Mouse (Mus musculus): ENCODE results near the gene Eif4a1.
"Not testable (repeated sequence)": the region's sequence is repeated elsewhere in the genome, so short reads cannot be mapped to it uniquely, and the experiment has no call there.

Gene Eif4a1

GRCm38 (mm10) chr11:69672211-69672706 is at the start of gene Eif4a1:
TSS of gene Eif4a1 (minus strand) at chr11:69672423.
- DNase-seq, result peak; percentile 100

GRCm38 (mm10) chr11:69720852-69721251 is 48.6 kb upstream of the Eif4a1 start:
- no peak for DNase-seq

GRCm38 (mm10) chr11:69719423-69719822 is 47.2 kb upstream of the Eif4a1 start:
- DNase-seq, result no peak

- no peak for DNase-seq
Measured at GRCm38 (mm10) chr11:69718661-69719060, 46.4 kb upstream of the Eif4a1 start.

GRCm38 (mm10) chr11:69716953-69717352 is 44.7 kb upstream of the Eif4a1 start:
- DNase-seq, result no peak

- peak in 1 of 2 experiments; percentile 27 for DNase-seq
Measured at GRCm38 (mm10) chr11:69715929-69716328, 43.7 kb upstream of the Eif4a1 start.

GRCm38 (mm10) chr11:69715482-69715881 is 43.3 kb upstream of the Eif4a1 start:
- peak; percentile 30 to 60 for DNase-seq

- no peak for DNase-seq
Measured at GRCm38 (mm10) chr11:69714636-69715329, 42.6 kb upstream of the Eif4a1 start.

GRCm38 (mm10) chr11:69712954-69713672 is 40.9 kb upstream of the Eif4a1 start:
- no peak for DNase-seq

GRCm38 (mm10) chr11:69711082-69711481 is 38.9 kb upstream of the Eif4a1 start:
- no peak for DNase-seq

GRCm38 (mm10) chr11:69710470-69710869 is 38.2 kb upstream of the Eif4a1 start:
- no peak for DNase-seq

- no peak for DNase-seq
Measured at GRCm38 (mm10) chr11:69709554-69710446, 37.6 kb upstream of the Eif4a1 start.

- DNase-seq, result no peak
Measured at GRCm38 (mm10) chr11:69708614-69709265, 36.5 kb upstream of the Eif4a1 start.

GRCm38 (mm10) chr11:69707873-69708381 is 35.7 kb upstream of the Eif4a1 start:
- no peak for DNase-seq

- DNase-seq, result no peak
Measured at GRCm38 (mm10) chr11:69707480-69707847, 35.2 kb upstream of the Eif4a1 start.

GRCm38 (mm10) chr11:69706775-69707479 is 34.7 kb upstream of the Eif4a1 start:
- peak in 1 of 2 experiments; percentile 41 for DNase-seq

GRCm38 (mm10) chr11:69704613-69705010 is 32.4 kb upstream of the Eif4a1 start:
- DNase-seq, result no peak

- no peak for DNase-seq
Measured at GRCm38 (mm10) chr11:69703814-69704612, 31.8 kb upstream of the Eif4a1 start.

- DNase-seq, result not testable (repeated sequence)
Measured at GRCm38 (mm10) chr11:69703381-69703780, 31.2 kb upstream of the Eif4a1 start.

- DNase-seq, result not testable (repeated sequence)
Measured at GRCm38 (mm10) chr11:69702886-69703285, 30.7 kb upstream of the Eif4a1 start.

- DNase-seq, result no peak
Measured at GRCm38 (mm10) chr11:69699595-69699994, 27.4 kb upstream of the Eif4a1 start.
